Mouse (Mus musculus): Measurements from ENCODE around the gene Fam171a1. TPM values are rescaled to one million over a fixed set of nuclear protein-coding genes. Genes with fewer than 3 reads are reported as not detected.
"Not testable (repeated sequence)": the region's sequence is repeated elsewhere in the genome, so short reads cannot be mapped to it uniquely, and the experiment has no call there.

The Fam171a1 gene
- 30.8 and 32.3 TPM in 2 replicates for polyA plus RNA-seq (2015; fragmentation: Nextera tagmentation; extraction: Ambion mirVana)

DNA sequence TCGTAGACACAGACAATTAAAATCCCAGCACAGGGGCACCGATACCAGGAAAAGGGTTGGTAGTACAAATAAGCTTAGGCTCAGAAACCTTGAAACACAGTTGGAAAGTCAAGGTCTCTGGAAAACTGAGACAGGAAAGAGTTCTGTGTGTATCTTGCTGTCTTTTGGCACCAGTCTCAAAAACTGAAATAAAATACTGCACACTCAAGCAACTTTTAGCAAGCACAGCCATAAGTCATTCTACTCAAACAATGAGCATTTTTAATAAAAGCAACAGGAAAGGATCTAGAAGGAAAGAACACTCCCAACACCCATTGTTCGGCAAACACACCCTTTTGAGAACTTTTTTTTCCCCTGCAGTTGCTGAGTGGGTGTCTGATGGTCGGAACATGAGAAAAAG lies at the start of gene Fam171a1:
Gene Fam171a1 (plus strand): TSS at position 359 of the 400 bp plus-strand sequence.
- no peaks in the 10 kb centered on the region for H3K27me3 ChIP-seq (replicated peaks; ENCODE audit: control insufficient read depth, insufficient read depth, low read length)
- no peak within 1 kb of the TSS for H3K27ac ChIP-seq (ENCODE audit: low read length)
- no peak within 1 kb of the TSS for H3K9ac ChIP-seq (replicated peaks; ENCODE audit: low read depth, low read length)
- no peaks in the 10 kb centered on the region for H3K9me3 ChIP-seq (ENCODE audit: control insufficient read depth, low read length)
- H3K36me3 ChIP-seq (ENCODE audit: control insufficient read depth, insufficient read depth) = no peaks in the 10 kb centered on the region
- ATAC-seq = no peak
- no peak within 1 kb of the TSS for H3K4me3 ChIP-seq (replicated peaks; ENCODE audit: low read length)
- no peaks in the 10 kb centered on the region for H3K4me1 ChIP-seq (replicated peaks; ENCODE audit: control insufficient read depth, insufficient read depth, low read length)
- WGBS = 82% methylated on average over 4 of the region's 4 CpGs
- no peak within 1 kb of the TSS for H3K4me2 ChIP-seq (ENCODE audit: low read length)

DNA sequence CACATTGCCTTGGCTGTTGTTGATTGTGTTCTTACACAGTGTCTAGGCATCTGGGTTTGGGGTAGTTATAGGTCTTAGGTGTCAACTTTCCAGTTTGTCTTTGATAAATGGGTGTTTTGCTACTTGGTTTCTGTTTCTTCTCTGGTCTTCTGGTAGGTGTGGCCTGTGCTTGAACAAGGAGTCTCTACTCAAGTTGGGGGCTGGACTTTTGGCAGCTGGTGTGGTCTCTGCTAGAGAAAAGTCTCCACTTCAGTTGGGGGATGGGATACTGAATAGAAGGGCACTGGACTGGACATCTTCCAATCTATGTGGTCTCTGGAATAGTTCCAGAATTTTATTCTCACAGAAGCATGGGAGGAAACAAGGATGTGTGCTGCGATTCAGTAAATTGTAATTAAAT lies 44.9 kb upstream of the Fam171a1 start:
- Histone ChIP-seq H3K9ac (replicated peaks; ENCODE audit: low read depth, low read length) (no peak overlapping the region), H3K9me3 (ENCODE audit: control insufficient read depth, low read length) (no peaks in the 10 kb centered on the region)
- 95% methylated on average over 1 of the region's 1 CpGs for WGBS

DNA sequence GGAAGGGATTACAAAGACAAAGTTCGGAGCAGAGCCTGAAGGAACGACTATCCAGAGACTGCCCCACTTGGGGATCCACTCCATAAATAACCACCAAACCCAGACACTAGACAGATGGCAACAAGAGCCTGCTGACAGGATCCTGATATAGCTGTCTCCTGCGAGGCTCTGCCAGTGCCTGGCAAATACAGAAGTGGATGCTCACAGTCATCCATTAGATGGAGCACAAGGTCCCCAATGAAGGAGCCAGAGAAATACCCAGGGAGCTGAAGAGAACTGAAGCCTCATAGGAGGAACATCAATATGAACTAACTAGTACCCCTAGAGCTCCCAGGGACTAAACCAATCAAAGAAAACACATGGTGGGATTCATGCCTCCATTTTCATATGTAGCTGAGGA lies 25.7 kb upstream of the Fam171a1 start:
- H3K4me3 ChIP-seq (replicated peaks; ENCODE audit: low read length); H3K27me3 ChIP-seq (replicated peaks; ENCODE audit: control insufficient read depth, insufficient read depth, low read length); H3K9me3 ChIP-seq (ENCODE audit: control insufficient read depth, low read length); H3K36me3 ChIP-seq (ENCODE audit: control insufficient read depth, insufficient read depth); ATAC-seq; H3K4me2 ChIP-seq (ENCODE audit: low read length); H3K27ac ChIP-seq (ENCODE audit: low read length); H3K9ac ChIP-seq (replicated peaks; ENCODE audit: low read depth, low read length); H3K4me1 ChIP-seq (replicated peaks; ENCODE audit: control insufficient read depth, insufficient read depth, low read length): not testable (repeated sequence)
- 84% methylated on average over 3 of the region's 3 CpGs for WGBS

More for the DNA sequence above, 44.9 kb upstream of the Fam171a1 start:
- Histone ChIP-seq H3K27me3 (replicated peaks; ENCODE audit: control insufficient read depth, insufficient read depth, low read length) (no peaks in the 10 kb centered on the region), H3K4me3 (replicated peaks; ENCODE audit: low read length) (no peak overlapping the region), H3K27ac (ENCODE audit: low read length) (no peak overlapping the region), H3K36me3 (ENCODE audit: control insufficient read depth, insufficient read depth) (no peaks in the 10 kb centered on the region), H3K4me1 (replicated peaks; ENCODE audit: control insufficient read depth, insufficient read depth, low read length) (no peaks in the 10 kb centered on the region), H3K4me2 (ENCODE audit: low read length) (no peak overlapping the region)
- ATAC-seq = no peak

DNA sequence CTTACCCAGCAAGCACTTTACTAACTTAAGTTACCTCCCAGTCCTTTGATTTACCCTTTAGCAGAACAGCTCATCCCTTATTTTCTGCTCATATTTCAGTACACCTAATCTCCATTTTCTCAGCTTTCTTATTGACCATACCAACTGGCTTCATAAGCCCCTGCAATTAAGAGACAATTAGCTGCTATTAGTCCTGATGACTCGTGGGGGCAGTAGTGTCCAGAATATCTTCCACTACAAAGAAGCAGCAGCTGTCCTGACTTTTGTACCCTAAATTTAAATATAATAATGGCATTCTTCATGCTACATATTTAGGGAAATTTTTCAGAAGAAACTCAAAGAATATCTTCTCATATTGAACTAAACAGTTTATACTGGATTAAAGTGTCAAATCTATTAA lies 24.8 kb upstream of the Fam171a1 start:
- no peaks in the 10 kb centered on the region for H3K27me3 ChIP-seq (replicated peaks; ENCODE audit: control insufficient read depth, insufficient read depth, low read length)
- H3K4me2 ChIP-seq (ENCODE audit: low read length) = no peak overlapping the region
- 26% methylated on average over 1 of the region's 1 CpGs for WGBS
- H3K9ac ChIP-seq (replicated peaks; ENCODE audit: low read depth, low read length) = no peak overlapping the region
- no peaks in the 10 kb centered on the region for H3K36me3 ChIP-seq (ENCODE audit: control insufficient read depth, insufficient read depth)
- H3K27ac ChIP-seq (ENCODE audit: low read length) = no peak overlapping the region
- no peak for ATAC-seq
- no peaks in the 10 kb centered on the region for H3K4me1 ChIP-seq (replicated peaks; ENCODE audit: control insufficient read depth, insufficient read depth, low read length)
- H3K4me3 ChIP-seq (replicated peaks; ENCODE audit: low read length) = no peak overlapping the region
- H3K9me3 ChIP-seq (ENCODE audit: control insufficient read depth, low read length) = no peaks in the 10 kb centered on the region

DNA sequence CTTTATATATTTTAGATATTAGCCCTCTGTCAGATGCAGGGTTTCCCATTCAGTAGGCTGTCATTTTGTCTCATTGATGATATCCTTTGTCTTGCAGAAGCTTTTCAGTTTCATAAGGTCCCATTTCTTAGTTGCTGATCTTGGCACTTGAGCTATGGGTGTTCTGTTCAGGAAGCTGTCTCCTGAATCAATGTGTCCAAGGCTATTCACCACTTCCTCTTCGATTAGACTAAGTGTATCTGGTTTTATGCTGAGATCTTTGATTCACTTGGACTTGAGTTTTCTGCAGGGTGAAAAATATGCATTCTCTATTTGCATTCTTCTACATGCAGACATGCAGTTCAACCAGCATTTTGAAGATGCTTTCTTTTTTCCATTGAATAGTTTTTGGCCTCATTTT lies 17.9 kb upstream of the Fam171a1 start:
- H3K4me2 ChIP-seq (ENCODE audit: low read length) = no peak overlapping the region
- ATAC-seq = no peak
- no peak overlapping the region for H3K27ac ChIP-seq (ENCODE audit: low read length)
- no peaks in the 10 kb centered on the region for H3K27me3 ChIP-seq (replicated peaks; ENCODE audit: control insufficient read depth, insufficient read depth, low read length)
- no peak overlapping the region for H3K4me3 ChIP-seq (replicated peaks; ENCODE audit: low read length)
- 68% methylated on average over 1 of the region's 1 CpGs for WGBS
- H3K9ac ChIP-seq (replicated peaks; ENCODE audit: low read depth, low read length) = no peak overlapping the region
- H3K9me3 ChIP-seq (ENCODE audit: control insufficient read depth, low read length) = no peaks in the 10 kb centered on the region
- H3K4me1 ChIP-seq (replicated peaks; ENCODE audit: control insufficient read depth, insufficient read depth, low read length) = no peaks in the 10 kb centered on the region
- H3K36me3 ChIP-seq (ENCODE audit: control insufficient read depth, insufficient read depth) = no peaks in the 10 kb centered on the region

DNA sequence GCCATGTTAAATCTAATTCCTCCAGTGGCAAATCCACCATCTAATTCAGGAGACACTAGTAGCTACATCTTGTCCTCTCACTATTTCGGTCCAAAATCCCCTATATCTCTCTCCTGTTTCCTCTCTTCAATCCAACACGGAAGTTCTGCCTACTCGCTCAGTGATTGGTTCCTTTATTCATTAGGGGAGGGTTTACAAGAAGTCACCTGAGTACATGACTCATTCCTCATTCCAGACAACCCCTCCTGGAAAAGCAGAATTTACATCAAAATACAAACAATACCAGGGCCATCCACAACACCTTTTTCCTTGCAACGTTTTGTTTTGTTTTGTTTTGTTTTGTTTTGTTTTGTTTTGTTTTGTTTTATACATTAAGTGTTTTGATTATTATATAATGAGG lies 14.1 kb upstream of the Fam171a1 start:
- H3K4me1 ChIP-seq (replicated peaks; ENCODE audit: control insufficient read depth, insufficient read depth, low read length) = no peaks in the 10 kb centered on the region
- H3K9me3 ChIP-seq (ENCODE audit: control insufficient read depth, low read length) = no peaks in the 10 kb centered on the region
- ATAC-seq = no peak
- no peak overlapping the region for H3K27ac ChIP-seq (ENCODE audit: low read length)
- no peak overlapping the region for H3K4me2 ChIP-seq (ENCODE audit: low read length)
- no peak overlapping the region for H3K4me3 ChIP-seq (replicated peaks; ENCODE audit: low read length)
- WGBS = 79% methylated on average over 4 of the region's 4 CpGs
- no peaks in the 10 kb centered on the region for H3K27me3 ChIP-seq (replicated peaks; ENCODE audit: control insufficient read depth, insufficient read depth, low read length)
- H3K36me3 ChIP-seq (ENCODE audit: control insufficient read depth, insufficient read depth) = no peaks in the 10 kb centered on the region
- no peak overlapping the region for H3K9ac ChIP-seq (replicated peaks; ENCODE audit: low read depth, low read length)

DNA sequence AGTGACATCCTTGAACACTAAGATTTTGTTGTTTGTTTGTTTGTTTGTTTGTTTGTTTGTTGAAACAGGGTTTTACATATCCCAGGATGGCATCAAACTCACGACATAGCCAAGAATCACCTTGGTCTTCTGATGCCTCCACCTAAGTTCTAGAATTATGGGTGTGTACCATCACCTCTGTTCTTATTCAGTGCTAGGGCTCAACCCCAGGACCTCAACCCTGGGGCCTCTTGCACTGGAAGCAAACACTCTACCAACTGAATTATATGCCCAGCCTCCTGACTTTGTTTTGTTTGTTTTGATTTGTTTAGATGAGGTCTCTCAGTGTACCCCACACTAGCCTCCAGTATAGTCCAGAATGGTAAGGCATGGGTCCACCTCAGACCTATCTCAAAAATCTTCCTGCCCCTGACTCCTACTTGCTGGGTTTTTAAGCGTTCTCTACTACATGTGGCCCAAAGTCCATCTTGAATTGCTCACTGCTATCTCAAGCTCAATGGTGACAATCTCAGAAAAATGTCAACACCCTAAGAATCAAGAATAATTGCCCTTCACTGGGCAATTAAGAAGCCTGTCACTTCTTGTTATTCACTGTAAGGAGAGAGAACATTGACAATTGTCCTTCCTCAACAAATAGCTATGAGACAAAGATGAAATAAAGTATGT lies 12.6 kb upstream of the Fam171a1 start:
- Histone ChIP-seq H3K4me1 (replicated peaks; ENCODE audit: control insufficient read depth, insufficient read depth, low read length) (no peaks in the 10 kb centered on the region), H3K9ac (replicated peaks; ENCODE audit: low read depth, low read length) (no peak overlapping the region), H3K27ac (ENCODE audit: low read length) (no peak overlapping the region), H3K36me3 (ENCODE audit: control insufficient read depth, insufficient read depth) (no peaks in the 10 kb centered on the region), H3K9me3 (ENCODE audit: control insufficient read depth, low read length) (no peaks in the 10 kb centered on the region), H3K4me2 (ENCODE audit: low read length) (no peak overlapping the region), H3K4me3 (replicated peaks; ENCODE audit: low read length) (no peak overlapping the region), H3K27me3 (replicated peaks; ENCODE audit: control insufficient read depth, insufficient read depth, low read length) (no peaks in the 10 kb centered on the region)
- 85% methylated on average over 2 of the region's 2 CpGs for WGBS
- ATAC-seq = no peak

DNA sequence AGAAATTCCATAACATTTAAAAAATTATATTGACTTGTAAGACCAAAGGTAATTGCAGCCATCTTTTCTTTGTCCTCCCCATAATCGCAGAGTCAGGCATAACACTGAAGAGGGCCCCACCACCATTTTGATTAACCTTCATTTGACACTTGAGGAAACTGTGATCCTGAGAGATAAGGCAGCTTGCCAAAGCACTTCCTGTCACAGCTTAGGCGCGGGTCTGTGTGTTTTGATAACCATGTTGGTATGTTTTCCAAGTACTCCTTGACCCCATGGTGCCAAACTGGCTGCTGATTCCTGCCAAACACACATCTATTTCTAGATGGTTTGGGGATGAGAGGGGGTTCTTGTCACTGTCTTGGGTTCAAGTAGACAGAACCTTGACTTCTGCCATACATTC lies 11.7 kb upstream of the Fam171a1 start:
- Histone ChIP-seq H3K9me3 (ENCODE audit: control insufficient read depth, low read length) (no peaks in the 10 kb centered on the region), H3K4me3 (replicated peaks; ENCODE audit: low read length) (no peak overlapping the region), H3K4me2 (ENCODE audit: low read length) (no peak overlapping the region), H3K4me1 (replicated peaks; ENCODE audit: control insufficient read depth, insufficient read depth, low read length) (no peaks in the 10 kb centered on the region), H3K27me3 (replicated peaks; ENCODE audit: control insufficient read depth, insufficient read depth, low read length) (no peaks in the 10 kb centered on the region), H3K27ac (ENCODE audit: low read length) (no peak overlapping the region), H3K36me3 (ENCODE audit: control insufficient read depth, insufficient read depth) (no peaks in the 10 kb centered on the region), H3K9ac (replicated peaks; ENCODE audit: low read depth, low read length) (no peak overlapping the region)
- WGBS = 85% methylated on average over 3 of the region's 3 CpGs
- no peak for ATAC-seq

DNA sequence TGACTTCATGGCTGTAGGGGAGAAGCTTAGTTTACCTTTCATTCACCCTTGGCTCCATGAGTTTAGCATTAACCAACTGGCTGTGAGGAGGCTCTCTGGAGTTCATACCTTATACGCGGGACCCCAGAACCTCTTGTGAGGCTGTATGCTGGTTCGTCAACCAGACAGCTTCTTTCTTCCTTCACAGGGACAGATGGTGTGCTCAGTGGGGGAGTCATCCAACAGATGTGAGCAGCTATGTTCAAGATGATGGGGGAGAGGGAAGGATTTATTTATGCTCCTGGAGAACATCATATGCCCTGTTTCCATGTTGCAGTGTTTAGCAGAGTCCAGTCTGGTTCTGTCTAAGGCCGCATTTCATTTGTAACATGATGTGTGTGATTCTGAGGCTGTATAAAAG lies 6.6 kb upstream of the Fam171a1 start:
- Histone ChIP-seq H3K9me3 (ENCODE audit: control insufficient read depth, low read length) (no peaks in the 10 kb centered on the region), H3K4me3 (replicated peaks; ENCODE audit: low read length) (no peak overlapping the region), H3K27ac (ENCODE audit: low read length) (no peak overlapping the region), H3K9ac (replicated peaks; ENCODE audit: low read depth, low read length) (no peak overlapping the region), H3K27me3 (replicated peaks; ENCODE audit: control insufficient read depth, insufficient read depth, low read length) (no peaks in the 10 kb centered on the region), H3K4me2 (ENCODE audit: low read length) (no peak overlapping the region), H3K4me1 (replicated peaks; ENCODE audit: control insufficient read depth, insufficient read depth, low read length) (no peaks in the 10 kb centered on the region), H3K36me3 (ENCODE audit: control insufficient read depth, insufficient read depth) (no peaks in the 10 kb centered on the region)
- 87% methylated on average over 4 of the region's 4 CpGs for WGBS
- no peak for ATAC-seq

DNA sequence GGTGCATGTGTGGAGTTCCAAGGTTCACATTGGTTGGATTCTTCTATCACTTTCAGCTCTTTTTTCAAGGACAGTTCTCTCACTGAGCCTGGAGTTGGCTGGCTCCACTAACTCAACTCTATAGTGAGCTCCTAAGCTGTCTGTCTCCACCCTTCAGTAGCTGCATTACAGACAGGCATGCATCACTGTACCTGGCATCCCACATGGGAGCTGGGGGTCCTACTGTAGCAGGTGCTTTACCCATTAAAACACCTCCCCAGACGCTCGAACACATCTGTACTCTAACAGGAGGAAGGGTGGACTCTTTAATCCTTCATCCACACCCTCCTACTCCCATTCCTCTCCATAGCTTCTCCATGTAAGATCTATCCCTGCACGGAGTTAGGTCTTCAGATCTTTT lies 5.6 kb upstream of the Fam171a1 start:
- Histone ChIP-seq H3K27ac (ENCODE audit: low read length) (no peak overlapping the region), H3K4me3 (replicated peaks; ENCODE audit: low read length) (no peak overlapping the region), H3K9ac (replicated peaks; ENCODE audit: low read depth, low read length) (no peak overlapping the region), H3K4me1 (replicated peaks; ENCODE audit: control insufficient read depth, insufficient read depth, low read length) (no peaks in the 10 kb centered on the region), H3K9me3 (ENCODE audit: control insufficient read depth, low read length) (no peaks in the 10 kb centered on the region), H3K36me3 (ENCODE audit: control insufficient read depth, insufficient read depth) (no peaks in the 10 kb centered on the region), H3K4me2 (ENCODE audit: low read length) (no peak overlapping the region), H3K27me3 (replicated peaks; ENCODE audit: control insufficient read depth, insufficient read depth, low read length) (no peaks in the 10 kb centered on the region)
- WGBS = 90% methylated on average over 3 of the region's 3 CpGs
- no peak for ATAC-seq
